Mouse (Mus musculus): ENCODE data around the gene Slc35d3.
A peak's percentile ranks its signal among the peaks of the same experiment; 100 is the strongest.

The Slc35d3 gene

GRCm38 (mm10) chr10:19850998-19851691, at the start of gene Slc35d3:
Gene Slc35d3 (minus strand): TSS chr10:19851459.
- peak; percentile 37 for DNase-seq

DNA sequence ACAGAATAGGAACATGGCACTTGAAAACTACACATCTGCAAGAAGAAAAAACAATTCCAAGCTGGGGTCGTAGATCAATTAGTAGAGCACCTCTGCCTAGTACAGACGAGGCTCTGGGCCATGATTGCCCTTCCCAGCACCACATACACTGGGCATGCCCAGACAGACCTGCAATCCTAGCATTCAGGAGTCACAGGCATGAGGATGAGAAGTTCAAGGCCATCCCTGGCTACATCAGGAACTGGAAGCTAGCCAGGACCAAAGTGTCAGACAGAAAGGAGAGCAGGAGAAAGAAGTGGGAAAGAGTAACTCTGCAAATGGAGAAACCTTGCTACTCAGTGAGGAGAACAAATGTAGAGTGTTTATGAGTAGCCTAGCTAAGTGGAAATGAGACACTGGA, 48.9 kb upstream of the Slc35d3 start:
- DNase-seq: no peak

- peak; percentile 51 for DNase-seq
Observed at GRCm38 (mm10) chr10:19893976-19894375, 42.7 kb upstream of the Slc35d3 start.

GRCm38 (mm10) chr10:19893146-19893545, 41.9 kb upstream of the Slc35d3 start:
- no peak for DNase-seq

- DNase-seq: no peak
Observed at GRCm38 (mm10) chr10:19891686-19892085, 40.4 kb upstream of the Slc35d3 start.

- no peak for DNase-seq
Observed at GRCm38 (mm10) chr10:19889908-19890307, 38.6 kb upstream of the Slc35d3 start.

DNA sequence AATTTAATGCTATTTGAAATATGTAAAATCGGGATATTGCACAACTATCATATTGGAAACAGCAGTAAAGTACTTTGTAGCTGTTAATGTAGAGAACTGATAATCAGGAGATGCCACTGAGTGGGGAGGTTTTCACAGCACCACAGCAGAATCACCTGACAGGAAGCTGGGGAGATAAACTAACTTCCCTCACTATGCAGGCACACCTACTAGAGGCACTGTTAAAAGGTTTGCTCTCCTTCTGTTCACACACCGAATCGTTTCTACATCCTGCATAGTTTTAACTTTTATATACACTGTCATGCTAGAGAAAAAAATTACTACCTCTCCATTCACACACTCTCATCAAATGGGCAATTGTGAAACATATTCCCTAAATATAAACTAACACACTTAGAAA, 35.0 kb upstream of the Slc35d3 start:
- DNase-seq: no peak

DNA sequence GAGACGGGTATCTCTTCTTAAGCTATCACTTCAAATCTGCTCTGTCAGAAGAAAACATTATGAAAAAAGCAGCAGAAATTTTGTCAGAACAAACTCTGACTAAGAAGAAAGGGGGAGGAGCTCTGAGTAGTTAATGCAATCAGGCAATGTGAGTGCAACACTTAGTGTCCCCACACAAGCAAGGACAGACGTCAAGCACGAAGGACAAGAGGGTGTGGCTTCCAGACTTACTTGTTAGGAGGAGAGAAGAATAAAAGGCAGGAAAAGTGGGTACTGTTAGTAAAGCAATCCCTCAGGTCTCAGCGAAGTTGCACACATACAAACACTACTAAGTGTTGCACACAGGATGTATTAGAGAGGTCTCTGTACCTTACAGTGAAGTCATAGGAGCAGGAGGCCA, 33.1 kb upstream of the Slc35d3 start:
- no peak for DNase-seq

GRCm38 (mm10) chr10:19880437-19880836, 29.2 kb upstream of the Slc35d3 start:
- no peak for DNase-seq

DNA sequence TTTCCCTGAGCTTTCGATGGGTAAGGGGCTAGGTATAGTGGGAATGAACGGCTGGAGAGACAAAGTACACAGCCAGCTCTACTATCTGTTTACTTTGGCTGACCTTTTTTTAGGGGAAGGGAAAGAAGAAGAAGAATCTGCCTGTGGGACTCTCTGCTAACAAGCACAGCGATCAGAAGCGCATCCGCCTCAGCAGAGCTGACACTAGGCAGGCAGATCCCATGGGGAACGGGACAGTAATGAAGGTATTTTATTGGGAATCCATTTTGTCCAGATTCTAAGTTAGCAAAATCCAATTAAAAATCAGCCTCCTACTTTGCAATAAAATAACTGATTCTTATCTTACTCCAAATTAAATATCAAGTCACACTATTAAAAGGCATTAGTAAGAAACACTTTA, 27.9 kb upstream of the Slc35d3 start:
- DNase-seq: no peak

DNA sequence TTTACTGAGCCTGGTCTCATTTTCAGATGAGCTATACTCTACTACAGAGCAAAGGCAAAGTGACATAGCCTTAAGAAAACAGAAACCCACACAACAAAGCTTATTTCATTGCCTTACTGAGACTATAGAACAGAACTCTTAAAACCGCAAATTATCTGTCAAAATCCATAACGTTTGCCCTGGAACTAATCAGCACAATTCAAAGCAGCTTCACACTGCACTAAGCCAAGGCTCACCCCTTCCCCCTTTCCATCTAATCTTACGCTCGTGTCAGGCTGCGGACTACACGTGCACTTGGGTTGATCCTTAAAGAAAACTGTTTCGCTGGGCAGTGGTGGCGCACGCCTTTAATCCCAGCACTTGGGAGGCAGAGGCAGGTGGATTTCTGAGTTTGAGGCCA, 26.4 kb upstream of the Slc35d3 start:
- DNase-seq: no peak

DNA sequence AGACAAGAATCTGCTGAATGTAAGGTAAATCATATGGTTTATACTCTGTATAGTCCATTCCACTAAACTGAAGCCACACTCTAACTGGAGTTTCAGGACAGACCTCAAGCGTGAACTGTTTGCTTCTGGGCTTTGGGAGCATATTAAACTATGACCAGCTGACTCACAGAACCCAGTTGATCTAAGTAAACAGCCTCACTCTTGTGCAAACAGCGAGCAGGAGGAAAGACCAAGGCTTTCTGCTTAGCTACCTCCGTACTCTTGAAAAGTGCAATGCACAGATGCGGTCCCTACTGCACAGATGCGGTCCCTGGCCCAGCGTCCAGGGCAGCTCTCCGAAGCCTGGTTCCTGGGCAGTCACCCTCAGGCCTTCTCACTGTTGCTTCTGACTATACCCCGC, 26.0 kb upstream of the Slc35d3 start:
- DNase-seq: no peak

DNA sequence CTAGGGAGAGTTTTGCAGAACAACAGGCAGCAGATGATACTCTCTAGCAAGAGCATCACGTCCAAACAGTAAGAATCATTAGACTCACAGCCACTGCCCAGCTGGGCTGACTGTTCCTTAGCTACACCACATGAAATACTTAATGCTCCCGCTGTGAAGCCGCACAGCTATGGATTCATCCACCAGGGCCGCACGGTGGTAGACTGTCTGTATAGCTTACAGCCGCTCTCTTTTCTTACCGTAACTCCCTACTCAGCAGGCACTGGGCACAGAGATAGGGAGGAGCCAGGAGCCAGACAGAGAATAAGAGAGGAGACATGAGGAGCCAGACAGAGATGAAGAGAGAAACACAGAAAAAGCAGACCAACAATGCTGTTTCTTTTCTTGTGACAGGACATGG, 25.4 kb upstream of the Slc35d3 start:
- no peak for DNase-seq

DNA sequence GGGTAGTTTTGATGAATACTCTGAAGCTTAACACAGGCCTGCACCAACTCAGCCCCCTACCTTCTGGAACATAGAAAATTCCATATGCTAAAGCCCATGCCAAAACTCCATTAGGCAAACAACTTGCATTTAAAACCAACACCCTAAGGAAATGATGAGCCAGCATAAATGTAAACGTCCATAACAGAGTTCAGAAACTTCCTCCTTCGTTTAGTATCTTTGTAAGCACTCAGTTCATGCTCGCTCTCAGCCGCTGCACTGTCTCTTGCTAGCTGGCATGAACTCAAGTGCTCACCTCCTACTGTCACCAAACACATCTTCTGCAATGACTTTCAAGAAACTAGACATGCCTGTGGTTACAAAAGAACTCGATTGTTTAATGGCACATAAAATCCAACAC, 24.1 kb upstream of the Slc35d3 start:
- DNase-seq: no peak

DNA sequence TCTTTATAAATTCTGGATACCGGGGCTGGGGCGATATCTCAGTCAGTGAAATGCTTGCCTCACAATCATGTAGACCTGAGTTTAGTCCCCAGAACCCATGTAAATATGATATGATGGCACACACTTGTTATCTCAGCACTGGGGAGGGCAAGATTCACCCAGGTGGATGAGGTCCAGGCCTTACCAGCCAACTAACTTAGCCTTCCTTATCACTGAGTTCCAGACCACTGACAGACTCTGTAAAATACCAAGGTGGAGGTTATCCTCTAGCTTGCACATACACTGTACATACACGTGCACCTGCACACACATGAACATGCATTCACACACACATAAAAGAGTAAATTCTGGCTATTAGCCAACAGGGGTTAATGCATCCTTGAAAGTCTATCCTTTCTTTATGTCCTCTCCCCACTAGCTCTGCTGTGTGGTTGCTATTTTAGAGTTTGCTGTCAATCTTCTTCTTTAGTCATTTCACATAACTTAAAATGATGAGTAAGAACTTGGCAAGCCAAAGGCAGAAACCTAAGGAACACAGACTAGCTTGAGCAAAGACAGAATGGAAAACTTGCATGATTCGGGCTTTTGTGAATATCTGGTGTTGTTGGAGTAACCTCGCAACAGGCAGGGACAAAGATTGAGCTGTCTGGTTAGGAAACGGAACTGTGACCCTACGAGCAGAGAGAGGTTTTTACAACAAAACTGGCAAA, 4.5 kb upstream of the Slc35d3 start:
- DNase-seq: no peak

DNA sequence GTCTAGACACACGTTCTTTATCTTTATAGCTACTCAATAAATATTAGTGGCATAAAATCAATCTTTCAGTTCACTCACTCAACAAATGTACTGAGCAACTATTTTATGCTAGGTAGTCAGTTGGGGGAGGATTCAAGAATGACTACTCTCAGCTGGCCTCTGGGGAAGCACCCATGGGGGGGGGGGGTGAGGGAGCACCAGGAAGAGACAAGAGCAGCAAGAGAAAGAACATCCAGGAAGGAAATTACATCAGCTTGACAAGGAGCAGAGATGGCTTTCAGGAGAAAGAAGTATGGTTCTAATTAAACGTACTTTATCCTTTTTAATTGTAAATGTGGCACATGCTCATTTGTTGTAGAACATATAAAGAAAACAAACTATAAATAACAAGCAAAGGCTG, 2.4 kb upstream of the Slc35d3 start:
- DNase-seq: no peak

DNA sequence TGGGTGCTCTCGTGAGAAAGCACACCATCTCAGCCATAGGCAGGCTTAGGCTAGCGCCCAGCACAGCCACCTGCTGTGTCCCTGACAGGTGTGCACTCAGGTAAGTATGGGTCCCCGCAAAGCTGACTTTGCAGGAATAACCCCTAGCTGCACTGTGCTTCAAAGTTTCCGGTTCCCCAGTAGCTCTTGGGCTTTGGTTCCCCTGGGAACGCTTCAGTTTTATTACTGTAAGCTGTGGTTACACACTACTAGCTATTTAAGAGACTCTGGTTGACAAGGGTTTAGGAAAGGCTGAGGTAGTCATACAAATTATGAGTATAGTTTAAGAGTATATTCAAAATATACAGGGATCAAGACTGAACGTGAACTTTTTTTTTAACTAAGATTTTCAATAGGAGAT, 1.5 kb upstream of the Slc35d3 start:
- no peak for DNase-seq

- DNase-seq: peak; percentile 24
Observed at GRCm38 (mm10) chr10:19850544-19850997, 688 bp downstream of the Slc35d3 start.

DNA sequence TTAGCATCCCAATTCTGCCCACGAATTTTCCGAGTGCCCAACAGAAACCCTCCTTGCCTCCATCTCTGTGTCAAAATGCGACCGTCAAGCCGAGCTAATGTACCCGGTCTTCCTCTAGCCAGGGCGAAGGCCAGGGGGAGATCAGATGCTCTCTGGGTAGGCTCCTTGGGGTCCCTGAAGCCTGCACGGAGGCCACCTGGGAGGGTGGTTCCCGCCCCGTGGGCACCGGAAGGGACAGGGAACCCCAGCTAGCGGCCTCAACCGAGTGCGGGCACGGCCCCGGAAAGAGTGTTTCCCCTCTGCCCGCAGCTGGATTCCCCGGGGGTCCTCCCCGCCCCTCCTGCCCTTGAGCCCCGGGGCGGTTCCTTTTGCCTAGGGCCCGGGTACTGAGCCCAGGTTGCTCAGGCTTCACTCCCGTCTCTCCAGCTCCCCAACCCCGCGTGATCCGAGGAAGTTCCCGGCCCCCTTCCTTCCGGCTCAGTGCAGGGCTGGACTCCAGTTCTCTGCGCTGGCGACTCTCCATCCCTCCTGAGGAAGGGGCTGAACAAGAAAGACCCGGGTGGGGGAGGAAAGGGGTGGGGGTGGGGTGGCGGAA, 1.4 kb downstream of the Slc35d3 start:
- peak; percentile 23 for DNase-seq

GRCm38 (mm10) chr10:19848928-19849770, 2.1 kb downstream of the Slc35d3 start:
- DNase-seq: no peak

DNA sequence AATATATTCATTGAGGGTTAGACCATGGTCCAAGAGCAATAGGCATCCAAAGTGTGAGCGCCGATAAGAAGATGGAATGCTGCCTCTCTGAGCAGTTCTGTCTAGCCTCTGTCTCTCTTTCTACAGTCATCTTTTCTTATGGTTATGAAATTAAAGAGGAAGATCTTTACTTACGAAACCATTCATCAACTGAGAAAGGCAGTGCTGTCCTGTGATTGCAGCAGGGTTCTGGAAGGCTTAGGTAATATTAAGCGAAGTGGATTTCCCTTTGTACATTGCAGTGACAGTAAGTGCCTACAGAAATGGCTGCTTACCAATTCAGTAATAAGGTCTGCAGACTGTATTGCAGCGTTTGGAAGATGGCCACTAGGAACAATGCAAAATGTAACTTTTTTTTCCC, 11.4 kb downstream of the Slc35d3 start:
- no peak for DNase-seq

DNA sequence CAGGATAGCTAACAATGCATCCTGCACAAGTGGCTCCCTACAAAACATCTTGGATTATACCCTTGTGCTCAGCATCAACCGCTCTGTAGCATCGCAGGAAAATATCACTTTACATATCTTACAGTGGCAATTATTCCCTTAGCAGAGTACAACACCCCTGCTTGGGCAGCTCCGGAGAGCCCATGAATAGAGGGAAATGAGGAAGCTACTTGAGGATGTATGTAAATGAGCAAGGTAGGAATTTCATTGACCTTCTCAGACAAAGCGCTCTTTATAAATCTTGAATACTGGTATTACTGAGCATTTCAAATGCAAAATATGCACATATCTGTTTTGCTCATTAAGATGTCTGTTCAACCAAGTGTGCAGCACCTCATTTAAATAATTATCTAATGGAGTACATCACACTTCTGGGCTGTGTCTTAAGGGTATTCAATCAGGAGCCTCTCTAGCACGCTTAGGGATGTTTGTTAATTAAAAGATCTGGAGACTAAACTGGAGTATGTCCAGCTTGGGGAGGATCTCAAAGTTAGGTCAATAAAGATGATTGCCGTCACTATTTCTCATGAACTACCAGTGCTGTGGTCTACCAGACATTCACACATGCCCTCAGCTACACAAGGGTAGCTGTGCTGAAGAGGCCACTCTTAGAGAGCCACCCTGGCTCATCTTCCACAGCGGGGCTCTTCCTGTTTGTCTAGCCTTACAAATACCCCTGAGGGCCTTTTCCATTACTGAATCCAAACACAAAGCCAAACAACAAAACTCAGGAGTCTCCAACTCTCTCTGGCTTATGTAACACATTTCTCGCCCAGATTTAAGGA, 15.2 kb downstream of the Slc35d3 start:
- DNase-seq: no peak
